Mouse (Mus musculus): Measurements from ENCODE around the gene Mcm3. TPM values are rescaled to one million over a fixed set of nuclear protein-coding genes. Genes with fewer than 3 reads are reported as not detected.

Gene Mcm3
- 57.3 TPM for polyA plus RNA-seq (2021)

DNA sequence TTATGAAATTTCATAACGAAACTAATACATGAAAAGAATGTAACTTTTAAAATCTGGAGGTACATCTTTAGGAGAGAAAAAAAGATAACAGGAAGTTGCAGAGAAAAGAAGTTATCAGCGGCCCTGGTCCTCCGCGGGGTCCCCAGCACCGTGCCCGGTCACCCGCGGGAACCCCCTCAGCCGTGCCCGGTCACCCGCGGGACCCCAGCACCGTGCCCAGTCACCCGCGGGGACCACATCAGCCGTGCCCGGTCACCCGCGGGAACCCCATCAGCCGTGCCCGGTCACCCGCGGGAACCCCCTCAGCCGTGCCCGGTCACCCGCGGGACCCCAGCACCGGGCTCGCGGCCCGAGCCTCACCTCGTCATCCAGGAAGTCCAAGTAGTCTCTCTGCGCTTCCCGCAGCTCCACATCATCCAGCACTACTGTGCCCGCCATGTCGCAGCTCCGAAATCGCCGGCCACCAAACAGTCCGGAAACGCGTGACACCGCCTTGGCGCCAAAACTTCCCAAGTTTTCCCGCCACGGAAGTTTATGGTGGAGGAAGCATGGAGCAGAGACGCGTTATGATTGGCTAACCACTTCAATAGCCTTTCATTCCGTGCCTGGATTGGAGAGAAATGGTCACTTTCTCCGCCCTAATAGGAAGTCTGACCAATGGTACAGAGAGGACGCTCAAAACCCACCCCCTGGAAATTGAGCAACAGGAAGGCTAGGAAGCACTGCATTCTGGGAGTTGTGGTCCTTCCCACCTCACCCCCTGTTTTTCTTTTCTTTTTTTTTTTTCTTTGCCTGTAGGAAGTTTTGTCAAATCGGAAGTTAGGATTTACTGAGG lies at the start of gene Mcm3:
Gene Mcm3, minus strand, starts transcription at position 542 of the 835 bp plus-strand sequence.
- ATAC-seq (peak; percentile 100), DNase-seq (ENCODE audit: low read depth, low spot score) (peak; percentile 85)
- no peaks in the 10 kb centered on the region for H3K27me3 ChIP-seq
- in situ Hi-C loops (cut with MboI; ENCODE audit: low pct_unique_long_range_greater_than_20kb) = no loop called here
- ChIA-PET CTCF (no interaction called here), POLR2A (no interaction called here)
- no peak for TF ChIP-seq CTCF (IDR thresholded peaks at IDR 0.05)

DNA sequence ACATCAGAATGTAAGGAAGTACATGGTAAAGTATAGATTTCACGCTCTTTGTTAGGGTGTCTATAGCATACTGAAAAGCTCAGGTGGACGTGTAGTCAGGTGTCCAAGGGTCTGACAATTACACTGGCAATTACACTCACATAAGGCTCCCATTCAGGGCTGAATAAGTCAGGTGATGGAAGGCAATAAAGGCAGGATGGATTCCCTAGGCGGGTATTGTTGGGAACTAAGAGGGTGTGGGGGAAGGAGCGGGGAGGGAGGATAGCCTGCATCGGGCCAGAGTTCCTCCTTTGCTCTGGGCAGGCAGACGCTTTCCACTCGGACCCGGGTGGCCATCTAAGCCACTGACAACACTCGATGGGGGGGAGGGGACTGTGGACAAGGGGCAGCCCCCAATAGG lies 47.9 kb upstream of the Mcm3 start:
- ATAC-seq (no peak), DNase-seq (ENCODE audit: low read depth, low spot score) (no peak)
- ChIA-PET CTCF (interaction anchor here (1.0 kb wide), 1 partner anchor 10 kb away, joined by 5 read pairs; no protein-coding TSS in a partner anchor), POLR2A (no interaction called here)
- in situ Hi-C loops (cut with MboI; ENCODE audit: low pct_unique_long_range_greater_than_20kb) = no loop called here
- TF ChIP-seq CTCF (IDR thresholded peaks at IDR 0.05) = no peak
- H3K27me3 ChIP-seq = no peaks in the 10 kb centered on the region

DNA sequence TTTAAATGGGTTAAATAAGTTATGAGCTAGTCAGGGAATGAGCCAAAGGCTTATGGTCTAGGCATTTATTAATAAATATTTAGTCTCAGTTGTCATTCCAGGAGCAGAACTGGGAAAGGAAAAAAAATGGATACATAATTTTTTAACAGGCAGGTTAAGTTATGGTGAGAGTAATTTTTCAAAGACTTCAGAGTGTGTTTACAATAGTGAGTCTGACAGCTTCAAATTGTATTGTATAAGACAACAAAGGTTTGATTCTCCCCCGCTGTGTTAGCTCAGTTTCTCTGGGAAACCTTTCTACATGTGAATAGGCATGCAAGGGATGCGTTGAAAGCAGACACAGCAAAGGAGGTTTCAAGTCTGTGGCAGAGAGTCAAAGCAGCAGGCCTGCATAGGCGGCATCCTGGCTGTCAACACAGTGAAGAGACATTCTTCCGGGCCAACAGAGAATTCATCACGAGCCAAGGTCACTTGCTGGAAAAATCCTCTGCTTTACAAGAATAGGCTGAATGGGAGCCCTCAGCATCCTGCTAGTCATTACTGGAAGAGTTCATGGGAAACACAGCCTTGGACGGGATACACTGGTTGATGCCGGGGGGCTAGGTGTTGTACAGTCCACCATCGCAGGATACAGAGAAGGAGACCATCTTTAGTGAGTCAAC lies 47.3 kb upstream of the Mcm3 start:
- CTCF ChIA-PET = interaction anchor here (1.0 kb wide), 2 partner anchors 9 kb away, joined by 3 to 5 read pairs; no protein-coding TSS in a partner anchor
- POLR2A ChIA-PET = no interaction called here
- in situ Hi-C loops (cut with MboI; ENCODE audit: low pct_unique_long_range_greater_than_20kb) = no loop called here
- TF ChIP-seq CTCF (IDR thresholded peaks at IDR 0.05) = no peak
- no peaks in the 10 kb centered on the region for H3K27me3 ChIP-seq
- no peak for ATAC-seq
- DNase-seq (ENCODE audit: low read depth, low spot score) = no peak

DNA sequence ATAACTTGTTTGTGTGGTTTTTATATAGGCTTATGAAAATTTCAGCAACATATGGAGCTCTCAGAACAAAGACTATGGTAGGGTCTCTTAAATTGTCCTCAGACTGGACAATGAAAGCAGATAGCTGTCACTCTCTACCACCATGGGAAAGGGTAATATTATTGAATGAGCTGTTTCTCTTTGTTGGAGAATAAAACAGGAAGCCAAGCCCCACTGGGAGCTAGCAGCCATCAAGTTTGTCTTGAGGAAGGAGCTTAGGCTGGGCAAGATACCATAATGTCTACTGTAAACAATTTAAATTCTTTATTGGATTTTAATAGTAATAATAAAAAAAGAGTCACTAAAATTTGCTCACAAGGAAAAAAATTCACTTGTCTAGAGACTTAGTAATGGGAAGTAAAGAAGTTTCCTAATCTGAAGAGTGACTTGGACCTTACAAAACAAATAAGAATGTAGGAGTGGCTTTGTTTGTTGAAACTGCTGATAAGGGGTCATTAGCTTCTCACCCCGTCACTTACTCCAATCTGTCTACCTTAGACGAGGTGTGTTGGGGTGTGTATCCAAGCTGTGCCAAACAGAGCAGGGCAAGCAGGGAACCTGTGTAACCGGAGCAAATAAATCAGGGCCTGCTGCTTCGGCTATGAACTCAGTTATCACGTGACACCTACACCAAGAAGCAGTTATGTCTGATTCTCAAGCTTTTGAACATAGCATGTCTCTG lies 43.5 kb upstream of the Mcm3 start:
- ChIA-PET POLR2A (no interaction called here), CTCF (interaction anchor here (1.2 kb wide), 1 partner anchor 13 kb away, joined by 3 read pairs; no protein-coding TSS in a partner anchor)
- no peak for DNase-seq (ENCODE audit: low read depth, low spot score)
- peaks cover 3% of the 10 kb centered on the region for H3K27me3 ChIP-seq
- TF ChIP-seq CTCF (IDR thresholded peaks at IDR 0.05) = no peak
- in situ Hi-C loops (cut with MboI; ENCODE audit: low pct_unique_long_range_greater_than_20kb) = no loop called here
- no peak for ATAC-seq

DNA sequence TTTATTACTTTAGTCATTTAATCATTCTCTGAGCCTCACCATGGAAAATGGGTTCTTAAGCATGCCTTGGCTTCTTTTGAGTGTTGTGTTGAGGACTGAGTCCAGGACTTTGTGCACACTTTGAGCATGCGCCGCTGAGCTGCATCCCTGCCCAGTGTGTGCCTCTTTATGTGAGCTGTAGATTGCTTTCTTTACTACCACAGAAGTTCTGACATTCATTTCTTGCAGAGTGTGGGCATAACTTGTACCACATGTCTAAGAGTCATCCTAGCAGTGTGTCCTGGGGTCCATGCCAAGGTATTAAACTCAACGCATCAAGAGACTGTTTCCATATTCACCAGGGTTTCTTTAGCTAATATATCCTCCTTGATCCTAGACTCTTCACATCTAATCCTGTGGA lies 41.8 kb upstream of the Mcm3 start:
- in situ Hi-C loops (cut with MboI; ENCODE audit: low pct_unique_long_range_greater_than_20kb) = no loop called here
- ATAC-seq = no peak
- no peak for TF ChIP-seq CTCF (IDR thresholded peaks at IDR 0.05)

DNA sequence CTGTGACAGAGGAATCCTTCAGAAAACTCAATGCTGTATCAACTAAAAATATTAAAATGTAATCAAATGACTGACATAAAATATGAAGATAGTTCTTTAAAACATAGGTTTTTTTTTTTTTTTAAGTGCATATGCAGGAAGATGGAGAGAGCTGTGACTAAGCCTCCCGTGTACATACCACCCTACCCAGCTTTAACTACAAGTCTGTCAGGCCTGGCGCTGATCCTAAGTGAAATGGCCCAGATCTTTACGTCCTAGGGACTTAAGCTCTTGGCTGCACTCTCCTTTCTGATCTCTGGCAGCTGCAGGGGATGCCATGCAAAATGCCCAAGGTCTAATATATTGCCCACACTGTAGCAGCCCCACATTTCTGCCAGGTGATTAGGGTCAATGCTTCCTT lies 40.7 kb upstream of the Mcm3 start:
- TF ChIP-seq CTCF (IDR thresholded peaks at IDR 0.05) = no peak
- in situ Hi-C loops (cut with MboI; ENCODE audit: low pct_unique_long_range_greater_than_20kb) = no loop called here
- peaks cover 3% of the 10 kb centered on the region for H3K27me3 ChIP-seq
- DNase-seq (ENCODE audit: low read depth, low spot score) (no peak), ATAC-seq (no peak)
- ChIA-PET CTCF (interaction anchor here (1.1 to 1.6 kb wide), 2 partner anchors 9 to 17 kb away, joined by 3 to 4 read pairs; no protein-coding TSS in a partner anchor), POLR2A (no interaction called here)

More for the DNA sequence above, 41.8 kb upstream of the Mcm3 start:
- DNase-seq (ENCODE audit: low read depth, low spot score) = no peak
- ChIA-PET POLR2A (no interaction called here), CTCF (interaction anchor here (1.3 to 1.6 kb wide), 2 partner anchors 8 kb away, joined by 3 to 4 read pairs; no protein-coding TSS in a partner anchor)
- H3K27me3 ChIP-seq = peaks cover 3% of the 10 kb centered on the region

DNA sequence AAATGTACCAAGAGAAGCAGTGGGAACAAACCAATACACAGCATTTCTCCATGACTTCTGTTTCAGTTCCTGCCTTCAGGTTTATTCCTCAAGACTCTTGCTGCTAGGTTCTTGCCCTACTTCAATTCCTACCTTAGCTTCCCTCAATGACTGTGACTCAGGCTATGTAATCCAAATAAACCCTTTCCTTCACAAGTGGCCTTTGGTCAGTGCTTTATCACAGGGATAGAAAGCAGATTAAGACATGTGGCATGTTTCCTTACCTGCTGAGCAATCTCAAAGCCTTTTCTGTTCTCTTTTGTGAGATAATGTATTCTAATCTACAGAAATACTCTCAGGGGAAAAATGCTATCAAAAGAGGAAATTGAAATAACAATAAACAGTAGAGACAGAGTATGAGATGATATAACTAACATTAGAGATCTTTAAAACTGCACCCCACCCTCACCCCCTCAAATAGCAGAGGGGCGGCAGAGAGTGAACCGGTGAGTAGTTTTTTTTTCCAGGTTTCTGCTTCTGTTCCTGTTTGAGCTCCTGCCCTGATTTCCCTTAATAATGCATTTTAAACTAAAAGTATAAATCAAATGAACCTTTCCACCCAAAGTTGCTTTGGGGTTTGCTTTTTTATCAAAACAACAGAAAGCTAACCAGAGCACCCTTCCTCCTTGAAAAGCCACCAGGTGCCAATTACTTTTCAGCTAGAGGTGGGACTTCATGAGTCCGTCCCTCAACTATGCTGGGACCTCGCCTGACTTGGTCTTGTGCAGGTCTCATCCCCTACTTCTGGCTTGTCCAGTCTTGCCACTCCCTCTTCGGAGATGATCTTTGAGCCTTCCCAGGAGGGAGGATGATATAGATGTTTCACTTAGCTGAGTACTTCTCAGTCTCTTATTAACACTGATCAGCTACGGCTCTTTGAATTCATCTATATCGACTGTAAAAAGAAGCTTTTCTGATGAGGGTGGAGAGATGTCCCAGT lies 37.1 kb upstream of the Mcm3 start:
- in situ Hi-C loops (cut with MboI; ENCODE audit: low pct_unique_long_range_greater_than_20kb) = no loop called here
- ChIA-PET POLR2A (no interaction called here), CTCF (interaction anchor here (1.0 to 1.7 kb wide), 2 partner anchors 10 to 11 kb away, joined by 3 to 5 read pairs; no protein-coding TSS in a partner anchor)
- TF ChIP-seq CTCF (IDR thresholded peaks at IDR 0.05) = no peak
- no peak for ATAC-seq
- DNase-seq (ENCODE audit: low read depth, low spot score) = no peak
- H3K27me3 ChIP-seq = peaks cover 8% of the 10 kb centered on the region

DNA sequence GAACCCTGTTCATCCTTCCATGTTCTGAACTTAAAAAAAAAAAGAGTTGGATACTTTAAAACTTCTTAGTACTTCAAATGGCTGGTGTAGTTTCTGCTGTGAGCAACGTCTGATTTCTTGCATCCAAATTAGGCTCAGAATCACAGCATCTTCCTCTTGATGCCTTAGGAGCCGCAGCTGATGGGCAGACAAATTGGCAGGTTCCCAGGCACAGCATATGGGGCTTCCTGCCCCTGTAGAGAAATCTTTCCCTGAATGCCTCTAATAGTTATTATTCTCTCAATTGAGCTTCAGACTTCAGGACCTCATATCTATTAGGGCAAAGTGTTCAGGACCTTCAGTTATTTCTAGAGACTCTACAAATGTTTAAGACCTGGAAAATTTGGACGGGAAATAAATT lies 19.8 kb upstream of the Mcm3 start:
- DNase-seq (ENCODE audit: low read depth, low spot score) = no peak
- H3K27me3 ChIP-seq = no peaks in the 10 kb centered on the region
- POLR2A ChIA-PET = no interaction called here
- CTCF ChIA-PET = no interaction called here
- ATAC-seq = no peak
- no peak for TF ChIP-seq CTCF (IDR thresholded peaks at IDR 0.05)
- in situ Hi-C loops (cut with MboI; ENCODE audit: low pct_unique_long_range_greater_than_20kb) = no loop called here

DNA sequence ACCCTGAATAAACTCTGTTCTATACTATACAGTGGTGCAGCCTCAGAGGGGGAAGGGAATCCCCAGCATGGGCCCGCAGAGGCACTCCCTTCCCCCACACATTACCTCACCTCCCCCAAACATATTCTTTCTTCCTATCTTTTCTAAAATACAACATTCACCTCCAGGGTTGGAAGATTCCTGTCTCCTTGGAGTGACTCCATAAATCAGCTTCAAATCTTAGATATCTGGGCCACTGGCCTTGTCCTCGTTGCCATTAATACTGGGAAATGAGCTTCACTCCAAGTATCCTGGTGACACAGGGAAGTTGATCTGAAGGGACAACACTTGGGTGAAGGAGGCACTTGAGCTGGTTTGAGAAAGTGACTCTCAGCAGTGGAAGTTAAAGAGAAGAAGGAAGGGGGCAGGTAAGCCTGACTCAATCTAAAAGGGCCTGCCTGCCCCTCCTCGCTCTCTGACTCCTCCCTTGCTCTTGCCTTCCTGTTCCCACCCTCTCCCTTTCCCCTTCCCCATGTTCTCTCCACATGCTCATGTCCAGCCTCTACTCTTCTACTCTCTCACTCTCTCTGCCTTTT lies 16.5 kb upstream of the Mcm3 start:
- no peak for ATAC-seq
- ChIA-PET POLR2A (interaction anchor here (0.6 kb wide), 1 partner anchor 24 kb away, joined by 4 read pairs; no protein-coding TSS in a partner anchor), CTCF (no interaction called here)
- H3K27me3 ChIP-seq = no peaks in the 10 kb centered on the region
- in situ Hi-C loops (cut with MboI; ENCODE audit: low pct_unique_long_range_greater_than_20kb) = no loop called here
- no peak for TF ChIP-seq CTCF (IDR thresholded peaks at IDR 0.05)
- no peak for DNase-seq (ENCODE audit: low read depth, low spot score)

All from Patski (cell line).